Mouse (Mus musculus) kidney, postnatal 0 days (tissue): ENCODE data around the gene Tubb5. TPM values are rescaled to one million over a fixed set of nuclear protein-coding genes. Genes with fewer than 3 reads are reported as not detected.

Experiments used
- ATAC-seq: fragments of 200-750 bp; cut with Nextera tagmentation; replicated peaks from 2 replicates; pipeline ENCODE4 v1.8.0; 2017; ENCODE audit warnings: low read depth, moderate number of reproducible peaks, moderate TSS enrichment, moderate library complexity; ENCODE audit not compliant: low FRiP score
- DNase-seq: peaks from one replicate; pipeline ENCODE4 v3.0.0-alpha.2; 2016; ENCODE audit warnings: low spot score
- H3K27ac ChIP-seq: fragments of 300-500 bp; sonication (generic); 2 replicates; pipeline ENCODE4 v1.5.1; 2014; ENCODE audit warnings: mild to moderate bottlenecking
- H3K27me3 ChIP-seq: fragments of 300-500 bp; sonication (generic); 2 replicates; pipeline ENCODE4 v1.6.1; 2014; ENCODE audit warnings: low read length, mixed read lengths; ENCODE audit not compliant: insufficient read depth
- H3K36me3 ChIP-seq: fragments of 300-500 bp; sonication (generic); 2 replicates; pipeline ENCODE4 v1.6.1; 2014; ENCODE audit warnings: low read length, mixed read lengths; ENCODE audit not compliant: insufficient read depth
- H3K4me1 ChIP-seq: fragments of 300-500 bp; sonication (generic); replicated peaks from 2 replicates; pipeline ENCODE4 v1.6.1; 2014; ENCODE audit warnings: antibody characterized with exemption, low read length, mixed read lengths; ENCODE audit not compliant: insufficient read depth
- H3K4me2 ChIP-seq: fragments of 300-500 bp; sonication (generic); 2 replicates; pipeline ENCODE4 v1.6.1; 2014; ENCODE audit warnings: mild to moderate bottlenecking, low read length, moderate library complexity, mixed read lengths
- H3K4me3 ChIP-seq: fragments of 300-500 bp; sonication (generic); replicated peaks from 2 replicates; pipeline ENCODE4 v1.5.1; 2014; ENCODE audit warnings: low read depth, low read length
- H3K9ac ChIP-seq: fragments of 300-500 bp; sonication (generic); 2 replicates; pipeline ENCODE4 v1.6.1; 2014; ENCODE audit warnings: low read depth, low read length
- H3K9me3 ChIP-seq: fragments of 300-500 bp; sonication (generic); replicated peaks from 2 replicates; pipeline ENCODE4 v1.6.1; 2016; ENCODE audit warnings: low read length, inconsistent platforms, mixed read lengths
- CTCF ChIP-seq: IDR thresholded peaks from 2 replicates; pipeline ENCODE4 v1.5.1; 2016; ENCODE audit warnings: antibody characterized with exemption, low read depth, mild to moderate bottlenecking, moderate library complexity
- WGBS: fragments of 180-500 bp; shearing (Covaris S2); extraction: QIAGEN DNeasy Blood & Tissue Kit; methylation state at CpG from one replicate; pipeline ENCODE4 v1.1.7; 2014; 5-methylcytosine and 5-hydroxymethylcytosine counted together
- polyA plus RNA-seq: library from polyadenylated mRNA; unstranded; fragments of >200 nt; fragmentation: Nextera tagmentation; extraction: Ambion mirVana; gene quantifications from 2 replicates; pipeline ENCODE4 v1.2.1, GENCODE M21; 2015

The Tubb5 gene
- polyA plus RNA-seq, 1 experiment from 2014 or later = 503 TPM

- WGBS = under 1% methylated on average over 47 of the region's 47 CpGs
- peak; percentile 97 for DNase-seq
These were observed 23.2 kb upstream of the Tubb5 start, which contains the start of gene Nrm for GRCm38 (mm10) chr17:35861198-35861857. Nrm (plus strand) TSS chr17:35861318.

GRCm38 (mm10) chr17:35860831-35861197, 22.7 kb upstream of the Tubb5 start:
- H3K27me3 ChIP-seq = no peaks in the 10 kb centered on the region
- peak overlapping the region; percentile 85 for H3K27ac ChIP-seq
- peak overlapping the region; percentile 74 for H3K4me2 ChIP-seq
- peak overlapping the region; percentile 74 for H3K9ac ChIP-seq
- 3% methylated on average over 12 of the region's 12 CpGs for WGBS
- H3K4me3 ChIP-seq = peak overlapping the region; percentile 69
- TF ChIP-seq CTCF = no peak
- no peaks in the 10 kb centered on the region for H3K9me3 ChIP-seq
- peaks cover 11% of the 10 kb centered on the region; the same call in 1 of the 2 replicates for H3K4me1 ChIP-seq
- no peak for DNase-seq
- H3K36me3 ChIP-seq = no peaks in the 10 kb centered on the region
- ATAC-seq = no peak

More at GRCm38 (mm10) chr17:35861198-35861857, 23.2 kb upstream of the Tubb5 start, which contains the start of gene Nrm:
- no peaks in the 10 kb centered on the region for H3K36me3 ChIP-seq
- peak within 1 kb of the TSS; percentile 74 for H3K9ac ChIP-seq
- H3K4me1 ChIP-seq = peaks cover 11% of the 10 kb centered on the region; the same call in 1 of the 2 replicates
- TF ChIP-seq CTCF = peak; percentile 62
- peak within 1 kb of the TSS; percentile 85 for H3K27ac ChIP-seq
- H3K9me3 ChIP-seq = no peaks in the 10 kb centered on the region
- peak; percentile 87 for ATAC-seq
- H3K4me3 ChIP-seq = peak within 1 kb of the TSS; percentile 69
- no peaks in the 10 kb centered on the region for H3K27me3 ChIP-seq
- peak within 1 kb of the TSS; percentile 74 for H3K4me2 ChIP-seq

- Histone ChIP-seq H3K9me3 (no peaks in the 10 kb centered on the region), H3K36me3 (no peaks in the 10 kb centered on the region), H3K27ac (no peak overlapping the region), H3K27me3 (no peaks in the 10 kb centered on the region), H3K4me2 (no peak overlapping the region), H3K9ac (no peak overlapping the region), H3K4me1 (peaks cover 8% of the 10 kb centered on the region; the same call in 1 of the 2 replicates), H3K4me3 (no peak overlapping the region)
- no peak for TF ChIP-seq CTCF
- ATAC-seq (no peak), DNase-seq (no peak)
- WGBS = 44% methylated on average over 2 of the region's 2 CpGs
These were observed 21.7 kb upstream of the Tubb5 start for GRCm38 (mm10) chr17:35859835-35860234.

- Histone ChIP-seq H3K9me3 (no peaks in the 10 kb centered on the region), H3K4me3 (no peak overlapping the region), H3K36me3 (no peaks in the 10 kb centered on the region), H3K27me3 (no peaks in the 10 kb centered on the region), H3K9ac (no peak overlapping the region), H3K27ac (no peak overlapping the region), H3K4me2 (no peak overlapping the region), H3K4me1 (peaks cover 3% of the 10 kb centered on the region; the same call in 1 of the 2 replicates)
- no peak for TF ChIP-seq CTCF
- WGBS = 92% methylated on average over 1 of the region's 1 CpGs
- DNase-seq (no peak), ATAC-seq (no peak)
These were observed 21.3 kb upstream of the Tubb5 start for GRCm38 (mm10) chr17:35859371-35859770.

- Histone ChIP-seq H3K27ac (no peak overlapping the region), H3K4me3 (no peak overlapping the region), H3K4me2 (no peak overlapping the region), H3K27me3 (no peaks in the 10 kb centered on the region), H3K9me3 (no peaks in the 10 kb centered on the region), H3K9ac (no peak overlapping the region), H3K36me3 (peaks cover 47% of the 10 kb centered on the region), H3K4me1 (no peaks in the 10 kb centered on the region)
- TF ChIP-seq CTCF = no peak
- ATAC-seq = no peak
- WGBS = 93% methylated on average over 3 of the region's 3 CpGs
- no peak for DNase-seq
These were observed 12.9 kb upstream of the Tubb5 start for GRCm38 (mm10) chr17:35850974-35851373.

GRCm38 (mm10) chr17:35848112-35848511, 10.0 kb upstream of the Tubb5 start:
- DNase-seq (peak; percentile 49), ATAC-seq (0 out of 2 replicates have a peak, but pooled peaks have one; percentile 35)
- no peaks in the 10 kb centered on the region for H3K27me3 ChIP-seq
- peaks cover 41% of the 10 kb centered on the region for H3K36me3 ChIP-seq
- H3K4me3 ChIP-seq = no peak overlapping the region
- H3K4me1 ChIP-seq = no peaks in the 10 kb centered on the region
- H3K9me3 ChIP-seq = no peaks in the 10 kb centered on the region
- 53% methylated on average over 1 of the region's 1 CpGs for WGBS
- no peak overlapping the region for H3K4me2 ChIP-seq
- peak; percentile 52 for TF ChIP-seq CTCF
- H3K27ac ChIP-seq = no peak overlapping the region; the same call in 1 of the 2 replicates
- H3K9ac ChIP-seq = no peak overlapping the region
